Mouse (Mus musculus) cerebellum, adult 2 months (tissue): ENCODE measurements around the gene Fosl1. TPM values are rescaled to one million over a fixed set of nuclear protein-coding genes. Genes with fewer than 3 reads are reported as not detected.
A peak's percentile ranks its signal among the peaks of the same experiment; 100 is the strongest.

ENCODE experiments used
- DNase-seq, 2 experiments: peaks; one replicate each; pipeline ENCODE4 v3.0.0; 2021
- H3K27ac ChIP-seq: fragments of 200-500 bp; 2 replicates; pipeline ENCODE4 v1.5.1; 2012; ENCODE audit warnings: low read length, control low read depth, inconsistent platforms; ENCODE audit not compliant: insufficient read depth
- H3K27me3 ChIP-seq: fragments of 200-500 bp; 2 replicates; pipeline ENCODE4 v1.6.1; 2012; ENCODE audit warnings: inconsistent platforms, mild to moderate bottlenecking, low read length, moderate library complexity; ENCODE audit not compliant: control insufficient read depth, insufficient read depth
- H3K4me1 ChIP-seq: fragments of 200-500 bp; 2 replicates; pipeline ENCODE4 v1.6.1; 2011; ENCODE audit warnings: low read length; ENCODE audit not compliant: control insufficient read depth, insufficient read depth
- H3K4me3 ChIP-seq: fragments of 200-500 bp; replicated peaks from 2 replicates; pipeline ENCODE3; 2011; ENCODE audit warnings: mild to moderate bottlenecking, low read depth, low read length, control low read depth; ENCODE audit not compliant: insufficient read depth
- CTCF ChIP-seq: fragments of 200-500 bp; IDR thresholded peaks from 2 replicates; pipeline ENCODE4 v1.5.1; 2011; ENCODE audit warnings: low read depth, mild to moderate bottlenecking, control low read depth, low read length, moderate library complexity, borderline replicate concordance; ENCODE audit not compliant: insufficient read depth
- POLR2A ChIP-seq: fragments of 200-500 bp; IDR thresholded peaks from 2 replicates; pipeline ENCODE4 v1.6.1; 2011; ENCODE audit warnings: low read length, control low read depth, borderline replicate concordance; ENCODE audit not compliant: insufficient read depth
- WGBS: fragments of 180-500 bp; shearing (Covaris S2); methylation state at CpG from one replicate; pipeline ENCODE4 v1.1.7; 2018; 5-methylcytosine and 5-hydroxymethylcytosine counted together
- polyA plus RNA-seq: library from polyadenylated mRNA; depleted of rRNA; stranded (reverse); fragments of >200 nt; gene quantifications from 2 replicates; pipeline ENCODE4 v1.2.3, GENCODE M21; 2012

Fosl1 gene
- polyA plus RNA-seq, 1 experiment, result not detected

DNA sequence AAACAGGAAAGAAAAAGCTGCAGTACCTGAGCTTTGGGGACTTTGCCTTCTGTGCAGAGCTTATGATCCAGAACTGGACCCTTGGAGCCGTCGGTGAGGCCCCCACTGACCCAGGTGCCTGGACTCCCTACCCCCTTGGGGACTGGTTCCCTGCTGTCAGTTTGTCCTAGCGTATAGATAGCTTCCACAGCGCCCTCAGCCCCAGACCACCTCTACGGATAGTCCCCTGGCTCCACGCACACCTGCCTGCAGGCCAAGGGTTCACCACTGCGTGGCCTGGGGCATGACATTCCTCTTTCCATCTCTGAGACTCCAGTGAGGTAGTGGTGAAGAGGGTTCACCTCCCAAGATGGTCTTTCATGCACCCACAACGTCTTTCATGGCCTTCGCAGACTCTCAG lies 15.9 kb downstream of the Fosl1 start:
- Histone ChIP-seq H3K4me3 (no peak overlapping the region), H3K27me3 (no peaks in the 10 kb centered on the region), H3K4me1 (peaks cover 13% of the 10 kb centered on the region), H3K27ac (no peak overlapping the region)
- TF ChIP-seq CTCF (no peak), POLR2A (no peak)
- 84% methylated on average over 9 of the region's 9 CpGs for whole genome bisulfite sequencing
- DNase-seq, result no peak

DNA sequence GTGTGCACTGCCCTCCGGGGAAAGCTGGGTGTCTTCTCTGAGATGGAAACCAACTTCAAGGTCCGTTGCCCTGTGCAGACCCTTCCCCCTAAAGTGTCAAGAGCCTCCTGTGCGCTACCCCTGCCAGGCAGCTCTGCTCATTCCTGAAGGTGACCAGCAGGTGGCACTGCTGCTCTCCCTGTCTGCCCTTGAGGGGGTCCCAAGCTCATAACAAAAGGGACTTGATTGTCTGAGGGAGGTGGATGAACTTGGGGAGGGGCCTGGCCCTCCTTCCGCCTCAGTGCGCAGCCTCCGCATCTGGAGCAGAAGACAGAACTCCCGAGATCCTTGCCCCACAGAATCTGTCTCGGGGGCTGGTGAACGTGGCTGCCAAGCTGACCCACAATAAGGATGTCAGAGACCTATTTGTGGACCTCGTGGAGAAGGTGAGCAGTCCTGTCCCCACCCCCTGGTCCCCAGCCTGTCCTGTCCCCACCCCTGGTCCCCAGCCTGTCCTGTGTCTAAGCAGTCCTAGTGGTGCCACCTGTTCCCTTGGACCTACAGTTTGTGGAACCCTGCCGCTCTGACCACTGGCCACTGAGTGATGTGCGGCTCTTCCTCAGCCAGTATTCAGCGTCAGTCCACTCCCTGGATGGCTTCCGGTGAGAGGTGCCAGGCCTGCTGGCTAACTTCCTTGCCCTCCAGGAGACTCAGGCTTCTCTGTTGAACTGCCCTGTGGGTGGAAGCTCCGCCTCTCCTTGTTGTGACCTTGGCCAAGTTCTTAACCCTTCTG lies 16.6 kb downstream of the Fosl1 start:
- peaks cover 11% of the 10 kb centered on the region for H3K4me1 ChIP-seq
- TF ChIP-seq CTCF (peak; percentile 85), POLR2A (no peak)
- H3K4me3 ChIP-seq, result peak overlapping the region; percentile 9
- WGBS, result 6% methylated on average over 15 of the region's 15 CpGs
- H3K27me3 ChIP-seq, result no peaks in the 10 kb centered on the region
- DNase-seq, result peak; percentile 60 to 74
- no peak overlapping the region for H3K27ac ChIP-seq

DNA sequence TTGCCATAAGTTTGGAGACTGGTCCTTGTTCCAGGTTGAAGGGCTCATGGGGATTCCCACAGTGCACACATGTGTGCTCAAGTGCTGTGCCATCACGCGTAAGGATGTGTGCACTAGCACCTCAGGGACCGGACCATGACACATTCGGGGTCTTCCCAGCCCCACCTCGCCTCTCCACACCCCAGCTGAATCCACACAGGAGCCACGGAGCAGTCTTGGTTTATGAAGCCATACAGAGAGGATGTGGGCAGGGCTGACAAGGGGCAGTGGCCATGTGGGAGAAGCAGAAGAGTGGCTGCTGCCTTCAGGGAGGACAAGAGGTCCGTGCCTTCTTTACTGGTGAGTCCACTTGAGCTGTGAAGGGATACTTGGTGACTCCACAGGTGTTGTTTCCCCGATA lies 17.7 kb downstream of the Fosl1 start:
- 92% methylated on average over 8 of the region's 8 CpGs for WGBS
- no peak for DNase-seq
- no peak overlapping the region for H3K27ac ChIP-seq
- H3K27me3 ChIP-seq, result no peaks in the 10 kb centered on the region
- TF ChIP-seq POLR2A (no peak), CTCF (no peak)
- no peak overlapping the region for H3K4me3 ChIP-seq
- peaks cover 10% of the 10 kb centered on the region for H3K4me1 ChIP-seq

DNA sequence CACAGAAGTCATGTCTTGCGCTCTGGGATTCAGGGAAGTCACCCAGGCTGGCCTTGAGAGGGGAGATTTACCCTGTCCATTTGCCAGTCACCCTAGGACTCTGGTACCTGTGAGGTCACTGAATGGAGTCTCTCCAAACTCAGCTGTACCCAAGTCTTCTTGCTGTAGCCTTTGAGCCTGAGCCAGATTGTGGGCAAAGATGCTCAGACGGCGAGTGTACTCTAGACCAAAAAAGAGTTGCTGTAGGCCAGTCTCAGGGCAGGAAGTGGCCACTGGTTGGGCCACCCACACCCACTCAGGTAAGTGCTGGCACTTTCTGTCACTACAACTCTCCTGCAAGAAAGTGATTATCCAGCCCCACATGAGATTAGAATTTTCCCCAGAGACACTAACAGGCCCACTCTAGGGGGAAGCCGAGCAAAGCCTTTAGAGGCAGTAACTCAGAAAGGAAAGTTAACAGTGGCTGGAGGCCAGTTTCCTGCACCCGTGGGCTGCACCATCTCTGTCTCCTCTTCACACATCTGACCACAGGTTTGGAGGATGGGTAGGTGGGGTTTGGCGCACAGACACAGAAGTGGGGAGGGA lies 19.7 kb downstream of the Fosl1 start:
- Histone ChIP-seq H3K27ac (no peak overlapping the region), H3K4me1 (peaks cover 10% of the 10 kb centered on the region), H3K4me3 (no peak overlapping the region), H3K27me3 (no peaks in the 10 kb centered on the region)
- TF ChIP-seq CTCF, result no peak
- TF ChIP-seq POLR2A, result no peak
- no peak for DNase-seq
- WGBS, result 80% methylated on average over 6 of the region's 6 CpGs

DNA sequence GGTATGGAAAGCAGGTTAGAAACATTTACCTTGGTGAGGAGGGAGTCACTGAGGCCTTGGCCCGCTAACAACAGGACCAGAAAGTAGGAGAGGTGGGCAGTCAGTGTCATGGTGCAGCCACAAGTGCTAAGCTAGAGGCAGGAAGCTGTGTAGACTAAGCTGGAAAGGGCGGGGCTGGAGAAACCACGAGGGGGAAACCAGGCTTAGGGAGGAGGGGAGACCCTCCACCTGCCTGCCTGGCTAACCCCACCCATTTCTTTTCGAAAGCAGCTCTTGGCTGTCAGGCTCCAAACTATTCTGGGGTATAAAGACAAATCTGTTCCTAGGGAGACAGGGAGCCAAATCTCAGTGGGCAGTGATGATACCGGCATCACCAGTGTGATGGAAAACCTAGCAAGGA lies 21.0 kb downstream of the Fosl1 start, which contains the start of gene Ctsw:
Gene Ctsw, minus strand, starts transcription at position 134 of the 400 bp plus-strand sequence.
- H3K4me3 ChIP-seq, result no peak within 1 kb of the TSS
- no peak for DNase-seq
- H3K27ac ChIP-seq, result no peak within 1 kb of the TSS
- H3K4me1 ChIP-seq, result peaks cover 10% of the 10 kb centered on the region
- 43% methylated on average over 5 of the region's 5 CpGs for WGBS
- H3K27me3 ChIP-seq, result no peaks in the 10 kb centered on the region
- TF ChIP-seq POLR2A (no peak), CTCF (no peak)

DNA sequence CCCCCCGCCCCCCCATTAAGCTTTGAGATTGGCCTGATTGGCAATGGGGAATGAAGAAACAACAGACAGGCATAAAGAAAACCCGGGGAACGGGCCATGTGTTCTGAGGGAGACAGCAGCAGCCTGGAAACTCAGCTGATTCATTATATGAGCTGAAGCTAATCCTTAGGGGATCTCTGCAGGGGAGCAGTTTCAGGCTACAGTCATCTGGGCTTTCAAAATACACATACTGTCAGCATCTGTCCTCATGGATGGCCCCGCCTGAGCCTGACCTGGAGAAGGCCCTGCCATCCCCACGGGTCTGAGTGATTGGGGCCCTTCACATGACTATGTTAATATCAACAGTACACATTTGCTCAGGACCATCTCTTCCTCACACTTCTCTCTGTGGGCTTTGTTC lies 24.5 kb downstream of the Fosl1 start:
- no peak overlapping the region for H3K27ac ChIP-seq
- no peak overlapping the region for H3K4me3 ChIP-seq
- H3K4me1 ChIP-seq, result peaks cover 15% of the 10 kb centered on the region
- no peak for TF ChIP-seq CTCF
- no peak for TF ChIP-seq POLR2A
- DNase-seq, result no peak
- H3K27me3 ChIP-seq, result no peaks in the 10 kb centered on the region
- 50% methylated on average over 5 of the region's 5 CpGs for WGBS

DNA sequence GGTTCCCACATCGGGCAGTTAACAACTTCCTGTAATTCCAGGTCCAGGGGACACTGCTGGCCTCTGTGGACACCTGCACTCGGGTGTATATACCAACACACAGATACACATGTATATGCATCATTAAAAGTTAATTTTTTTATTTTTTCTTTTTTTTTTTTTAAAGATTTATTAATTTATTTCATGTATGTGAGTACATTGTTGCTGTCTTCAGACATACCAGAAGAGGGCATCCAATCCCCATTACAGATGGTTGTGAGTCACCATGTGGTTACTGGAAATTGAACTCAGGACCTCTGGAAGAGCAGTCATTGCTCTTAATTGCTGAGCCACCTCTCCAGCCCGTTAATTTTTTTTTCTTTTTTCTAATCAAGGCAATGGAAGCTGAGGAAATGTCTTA lies 25.5 kb downstream of the Fosl1 start:
- no peak for TF ChIP-seq CTCF
- TF ChIP-seq POLR2A, result no peak
- DNase-seq, result no peak
- no peak overlapping the region for H3K4me3 ChIP-seq
- 89% methylated on average over 3 of the region's 3 CpGs for WGBS
- no peak overlapping the region for H3K27ac ChIP-seq
- peaks cover 25% of the 10 kb centered on the region for H3K4me1 ChIP-seq
- H3K27me3 ChIP-seq, result no peaks in the 10 kb centered on the region

DNA sequence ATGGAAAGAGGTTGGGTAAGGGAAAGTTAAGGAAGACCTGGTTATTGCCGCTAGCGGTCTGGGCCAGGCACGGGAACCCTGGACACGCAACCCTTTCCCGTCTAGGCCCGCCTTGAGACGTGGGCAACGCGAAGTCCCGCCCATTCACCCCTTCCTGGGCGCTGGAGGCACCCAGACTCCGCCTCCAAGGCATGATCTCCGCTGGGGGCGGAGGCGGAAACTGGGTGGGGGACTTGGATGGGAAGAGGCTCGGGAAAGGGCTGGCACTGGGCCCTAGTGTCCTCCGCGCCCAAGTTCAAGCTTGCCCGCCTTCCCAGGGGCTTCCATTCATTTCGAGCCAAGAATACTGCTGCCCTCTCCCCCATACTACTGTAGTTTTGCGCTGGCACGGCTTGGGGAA lies 26.4 kb downstream of the Fosl1 start, which contains the start of gene Efemp2:
Gene Efemp2, plus strand, starts transcription at position 235 of the 400 bp plus-strand sequence.
- peak within 1 kb of the TSS; percentile 92 for H3K27ac ChIP-seq
- TF ChIP-seq CTCF (no peak), POLR2A (no peak)
- H3K4me3 ChIP-seq, result peak within 1 kb of the TSS; percentile 62
- no peaks in the 10 kb centered on the region for H3K27me3 ChIP-seq
- peaks cover 27% of the 10 kb centered on the region for H3K4me1 ChIP-seq
- DNase-seq, result peak; percentile 66 to 70
- WGBS, result 13% methylated on average over 22 of the region's 22 CpGs
